Mouse (Mus musculus) lung, adult 2 months (tissue): ENCODE measurements at regions not wholly inside any gene's neighbourhood (a gene's known extent, or its start where the extent isn't known, plus 50 kb on each side); places are given as distances from the start of the nearest gene placed in this dataset.

Experiments used
- CTCF ChIP-seq: fragments of 200-500 bp; IDR thresholded peaks from 2 replicates; pipeline ENCODE4 v1.5.1; 2011; ENCODE audit warnings: mild to moderate bottlenecking, low read length, control low read depth; ENCODE audit not compliant: insufficient read depth
- POLR2A ChIP-seq: fragments of 200-500 bp; IDR thresholded peaks from 2 replicates; pipeline ENCODE4 v1.6.1; 2011; ENCODE audit warnings: low read depth, mild to moderate bottlenecking, control low read depth, low read length, borderline replicate concordance; ENCODE audit errors: extremely low read depth

GRCm38 (mm10) chr11:64916783-64917182 lies 62.1 kb upstream of the Elac2 start:
- TF ChIP-seq POLR2A = no peak
- no peak for TF ChIP-seq CTCF
